Mouse (Mus musculus) cerebellum, adult 11-12 months (tissue): Measurements from ENCODE around the gene Enpp1.

ENCODE experiments used
- DNase-seq: peaks from one replicate; pipeline ENCODE4 v3.0.0; 2022

The Enpp1 gene

GRCm38 (mm10) chr10:24711480-24712366 is at the start of gene Enpp1:
Gene Enpp1, minus strand, starts transcription at chr10:24712159.
- DNase-seq: peak; percentile 14

- DNase-seq: no peak
Observed at GRCm38 (mm10) chr10:24758326-24758915, 46.5 kb upstream of the Enpp1 start.

GRCm38 (mm10) chr10:24754874-24755540 is 43.0 kb upstream of the Enpp1 start:
- DNase-seq: no peak

GRCm38 (mm10) chr10:24754251-24754835 is 42.4 kb upstream of the Enpp1 start:
- DNase-seq: no peak

GRCm38 (mm10) chr10:24753536-24754250 is 41.7 kb upstream of the Enpp1 start:
- no peak for DNase-seq

GRCm38 (mm10) chr10:24742950-24743487 is 31.1 kb upstream of the Enpp1 start:
- no peak for DNase-seq

GRCm38 (mm10) chr10:24741229-24742198 is 29.6 kb upstream of the Enpp1 start:
- DNase-seq: no peak

- no peak for DNase-seq
Observed at GRCm38 (mm10) chr10:24739171-24739570, 27.2 kb upstream of the Enpp1 start.

GRCm38 (mm10) chr10:24738456-24738855 is 26.5 kb upstream of the Enpp1 start:
- DNase-seq: no peak

GRCm38 (mm10) chr10:24735027-24735777 is 23.2 kb upstream of the Enpp1 start:
- DNase-seq: no peak

- DNase-seq: no peak
Observed at GRCm38 (mm10) chr10:24727478-24727877, 15.5 kb upstream of the Enpp1 start.

GRCm38 (mm10) chr10:24725197-24725596 is 13.2 kb upstream of the Enpp1 start:
- DNase-seq: no peak

GRCm38 (mm10) chr10:24721841-24722240 is 9.9 kb upstream of the Enpp1 start:
- DNase-seq: no peak

GRCm38 (mm10) chr10:24719383-24719782 is 7.4 kb upstream of the Enpp1 start:
- DNase-seq: no peak

- no peak for DNase-seq
Observed at GRCm38 (mm10) chr10:24718720-24719119, 6.8 kb upstream of the Enpp1 start.

- DNase-seq: no peak
Observed at GRCm38 (mm10) chr10:24718058-24718457, 6.1 kb upstream of the Enpp1 start.

- no peak for DNase-seq
Observed at GRCm38 (mm10) chr10:24716232-24716631, 4.3 kb upstream of the Enpp1 start.

- no peak for DNase-seq
Observed at GRCm38 (mm10) chr10:24712901-24713300, 942 bp upstream of the Enpp1 start.

- DNase-seq: no peak
Observed at GRCm38 (mm10) chr10:24712367-24712761, 405 bp upstream of the Enpp1 start.

GRCm38 (mm10) chr10:24711071-24711470 is 888 bp downstream of the Enpp1 start:
- DNase-seq: no peak
